Mouse (Mus musculus) thymus, adult 2 months (tissue): ENCODE results near the gene Gpr82. TPM values are rescaled to one million over a fixed set of nuclear protein-coding genes. Genes with fewer than 3 reads are reported as not detected.

ENCODE experiments used
- DNase-seq: peaks from one replicate; pipeline ENCODE4 v3.0.0; 2021
- H3K27ac ChIP-seq: fragments of 200-500 bp; 2 replicates; pipeline ENCODE4 v1.5.1; 2012; ENCODE audit warnings: low read length, control low read depth; ENCODE audit not compliant: control insufficient read depth, insufficient read depth
- H3K27me3 ChIP-seq: fragments of 200-500 bp; 2 replicates; pipeline ENCODE4 v1.6.1; 2012; ENCODE audit warnings: mild to moderate bottlenecking, low read length, moderate library complexity, mixed read lengths; ENCODE audit not compliant: control insufficient read depth, insufficient read depth
- H3K36me3 ChIP-seq: fragments of 200-500 bp; 2 replicates; pipeline ENCODE4 v1.6.1; 2012; ENCODE audit warnings: mild to moderate bottlenecking, low read length, moderate library complexity; ENCODE audit not compliant: control insufficient read depth, insufficient read depth
- H3K4me1 ChIP-seq: fragments of 200-500 bp; replicated peaks from 2 replicates; pipeline ENCODE4 v1.6.1; 2012; ENCODE audit warnings: low read length; ENCODE audit not compliant: control insufficient read depth, insufficient read depth
- H3K4me3 ChIP-seq: fragments of 200-500 bp; 2 replicates; pipeline ENCODE4 v1.5.1; 2012; ENCODE audit warnings: mild to moderate bottlenecking, low read length, control low read depth, moderate library complexity; ENCODE audit not compliant: control insufficient read depth, insufficient read depth
- CTCF ChIP-seq: fragments of 200-500 bp; IDR thresholded peaks from 2 replicates; pipeline ENCODE4 v1.5.1; 2012; ENCODE audit warnings: mild to moderate bottlenecking, control low read depth, low read length, moderate library complexity, borderline replicate concordance; ENCODE audit not compliant: control insufficient read depth, poor library complexity, insufficient read depth; ENCODE audit errors: extremely low read depth
- POLR2A ChIP-seq: fragments of 200-500 bp; IDR thresholded peaks from 2 replicates; pipeline ENCODE4 v1.6.1; 2012; ENCODE audit warnings: mild to moderate bottlenecking, low read length, control low read depth, moderate library complexity; ENCODE audit not compliant: control insufficient read depth, poor library complexity, insufficient read depth; ENCODE audit errors: extremely low read depth
- WGBS: fragments of 180-500 bp; shearing (Covaris S2); methylation state at CpG from one replicate; pipeline ENCODE4 v1.1.7; 2018; 5-methylcytosine and 5-hydroxymethylcytosine counted together
- polyA plus RNA-seq: library from polyadenylated mRNA; depleted of rRNA; stranded (reverse); fragments of >200 nt; gene quantifications from 2 replicates; pipeline ENCODE4 v1.2.3, GENCODE M21; 2012

The Gpr82 gene
- polyA plus RNA-seq, 1 experiment = 0.05 TPM

GRCm38 (mm10) chrX:13655906-13656305 lies 5.3 kb upstream of the Gpr82 start:
- no peak for DNase-seq
- peak overlapping the region; percentile 16; the same call in 1 of the 2 replicates for H3K4me3 ChIP-seq
- 13% methylated on average over 6 of the region's 6 CpGs for WGBS
- no peaks in the 10 kb centered on the region for H3K36me3 ChIP-seq
- peak overlapping the region; percentile 56 for H3K27ac ChIP-seq
- no peaks in the 10 kb centered on the region for H3K4me1 ChIP-seq
- no peak for TF ChIP-seq CTCF
- no peak for TF ChIP-seq POLR2A
- no peaks in the 10 kb centered on the region for H3K27me3 ChIP-seq

GRCm38 (mm10) chrX:13656721-13657120 lies 4.4 kb upstream of the Gpr82 start:
- DNase-seq = peak; percentile 22
- TF ChIP-seq CTCF (no peak), POLR2A (no peak)
- H3K27me3 ChIP-seq = no peaks in the 10 kb centered on the region
- 7% methylated on average over 1 of the region's 1 CpGs for WGBS
- H3K4me1 ChIP-seq = no peaks in the 10 kb centered on the region
- H3K36me3 ChIP-seq = no peaks in the 10 kb centered on the region
- no peak overlapping the region for H3K27ac ChIP-seq
- H3K4me3 ChIP-seq = no peak overlapping the region

GRCm38 (mm10) chrX:13658616-13659140 lies 2.5 kb upstream of the Gpr82 start:
- 79% methylated on average over 3 of the region's 3 CpGs for WGBS
- Histone ChIP-seq H3K4me1 (no peaks in the 10 kb centered on the region), H3K27me3 (no peaks in the 10 kb centered on the region), H3K4me3 (no peak overlapping the region), H3K36me3 (no peaks in the 10 kb centered on the region), H3K27ac (no peak overlapping the region)
- no peak for DNase-seq
- TF ChIP-seq POLR2A = no peak
- no peak for TF ChIP-seq CTCF

GRCm38 (mm10) chrX:13659201-13659890 lies 1.8 kb upstream of the Gpr82 start:
- WGBS = 37% methylated on average over 4 of the region's 4 CpGs
- H3K4me3 ChIP-seq = no peak overlapping the region
- TF ChIP-seq POLR2A = no peak
- no peak for DNase-seq
- H3K27me3 ChIP-seq = no peaks in the 10 kb centered on the region
- no peaks in the 10 kb centered on the region for H3K36me3 ChIP-seq
- H3K4me1 ChIP-seq = no peaks in the 10 kb centered on the region
- no peak overlapping the region for H3K27ac ChIP-seq

- no peak for TF ChIP-seq POLR2A
- no peak for TF ChIP-seq CTCF
- no peak overlapping the region for H3K4me3 ChIP-seq
- no peak for DNase-seq
Observed at GRCm38 (mm10) chrX:13668867-13669266, 7.7 kb downstream of the Gpr82 start.

GRCm38 (mm10) chrX:13670342-13670741 lies 9.2 kb downstream of the Gpr82 start:
- TF ChIP-seq POLR2A (no peak), CTCF (no peak)
- H3K36me3 ChIP-seq = no peaks in the 10 kb centered on the region
- 60% methylated on average over 3 of the region's 3 CpGs for WGBS
- no peak overlapping the region for H3K4me3 ChIP-seq
- DNase-seq = no peak
- H3K27ac ChIP-seq = no peak overlapping the region
- H3K27me3 ChIP-seq = no peaks in the 10 kb centered on the region
- H3K4me1 ChIP-seq = no peaks in the 10 kb centered on the region

More at GRCm38 (mm10) chrX:13668867-13669266, 7.7 kb downstream of the Gpr82 start:
- 5% methylated on average over 5 of the region's 5 CpGs for WGBS
- Histone ChIP-seq H3K36me3 (no peaks in the 10 kb centered on the region), H3K27ac (no peak overlapping the region), H3K27me3 (no peaks in the 10 kb centered on the region), H3K4me1 (no peaks in the 10 kb centered on the region)
